Mouse (Mus musculus) E14TG2a.4 (cell line): ENCODE measurements around the gene Nfat5.

Experiments
- CTCF ChIP-seq: conservative IDR thresholded peaks from 2 replicates; pipeline ENCODE4 v1.5.1; 2014; ENCODE audit warnings: low read length
- NANOG ChIP-seq: IDR thresholded peaks from 2 replicates; pipeline ENCODE4 v1.6.1; 2014; ENCODE audit warnings: borderline replicate concordance, low read length, mixed read lengths
- POU5F1 ChIP-seq: IDR thresholded peaks from 2 replicates; pipeline ENCODE4 v1.6.1; 2014; ENCODE audit warnings: low read length, borderline replicate concordance

- TF ChIP-seq CTCF (no peak), NANOG (no peak), POU5F1 (no peak)
Measured at GRCm38 (mm10) chr8:107251481-107252104, 41.7 kb upstream of the Nfat5 start.
